Mouse (Mus musculus) embryo, embryonic 10 days (tissue): ENCODE measurements at regions not wholly inside any gene's neighbourhood (a gene's known extent, or its start where the extent isn't known, plus 50 kb on each side); places are given as distances from the start of the nearest gene placed in this dataset.

ENCODE experiments used
- DNase-seq: peaks from one replicate; pipeline ENCODE4 v3.0.0-alpha.2; 2015; ENCODE audit warnings: low spot score

- no peak for DNase-seq
Measured at GRCm38 (mm10) chr13:85570886-85571527, 282.1 kb upstream of the Rasa1 start.

- no peak for DNase-seq
Measured at GRCm38 (mm10) chr13:85557821-85558220, 268.9 kb upstream of the Rasa1 start.

DNA sequence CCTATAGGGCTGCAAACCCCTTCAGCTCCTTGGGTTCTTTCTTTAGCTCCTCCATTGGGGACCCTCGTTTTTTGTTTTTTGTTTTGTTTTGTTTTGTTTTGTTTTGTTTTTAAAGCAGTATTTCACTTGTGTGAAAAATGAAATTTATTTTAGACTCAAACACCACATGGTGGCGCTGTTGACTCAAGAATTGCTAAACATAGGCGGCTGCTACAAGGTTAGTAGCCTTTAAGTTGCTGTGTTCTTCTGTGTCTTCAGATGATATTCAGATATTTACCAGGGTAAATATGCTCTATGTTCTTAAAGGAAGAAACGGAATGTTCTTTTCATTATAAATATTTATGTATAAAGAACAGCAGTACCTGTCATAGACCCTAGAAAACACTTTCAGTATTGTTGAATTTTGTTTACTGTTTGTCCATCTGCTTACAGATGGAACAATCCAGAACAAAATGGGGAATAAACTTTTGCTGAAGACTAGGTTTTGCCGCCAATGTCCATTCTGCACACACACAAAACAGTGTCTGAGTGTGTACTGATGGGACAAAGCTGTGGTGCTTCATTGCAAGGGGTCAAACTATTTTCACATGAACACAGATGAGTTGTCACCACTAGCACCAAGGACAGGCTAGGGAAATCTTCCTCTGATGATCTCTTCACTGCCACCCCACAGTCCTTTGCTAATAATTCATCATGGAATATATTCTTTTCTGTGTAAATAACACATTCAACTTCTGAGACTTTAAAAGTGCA lies 267.3 kb upstream of the Rasa1 start:
- peak; percentile 83 for DNase-seq

GRCm38 (mm10) chr13:85553072-85553471 lies 264.1 kb upstream of the Rasa1 start:
- no peak for DNase-seq

- peak; percentile 5 for DNase-seq
Measured at GRCm38 (mm10) chr13:85509671-85510070, 220.7 kb upstream of the Rasa1 start.

DNA sequence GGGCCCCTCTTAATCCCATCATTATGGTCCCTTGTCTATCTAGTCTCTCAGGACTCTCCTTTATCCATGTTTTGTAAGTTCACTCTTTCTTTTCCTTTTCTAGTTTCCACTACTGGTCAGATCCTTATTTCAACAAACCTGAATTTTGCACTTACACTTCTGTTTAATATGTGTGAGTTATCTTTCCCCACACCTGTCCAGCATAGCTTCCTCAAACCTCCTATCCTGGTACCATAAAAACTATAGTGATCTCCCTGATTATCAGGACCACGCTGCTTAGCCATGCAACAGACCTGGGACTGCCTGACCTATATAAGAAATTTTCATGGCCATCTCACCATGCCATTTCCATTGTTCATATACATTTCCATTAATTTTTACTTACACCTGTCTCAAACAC lies 219.6 kb upstream of the Rasa1 start:
- DNase-seq, result no peak

- DNase-seq, result peak; percentile 5
Measured at GRCm38 (mm10) chr13:85507374-85508101, 218.6 kb upstream of the Rasa1 start.

GRCm38 (mm10) chr13:85506875-85507274 lies 217.9 kb upstream of the Rasa1 start:
- peak; percentile 6 for DNase-seq

DNA sequence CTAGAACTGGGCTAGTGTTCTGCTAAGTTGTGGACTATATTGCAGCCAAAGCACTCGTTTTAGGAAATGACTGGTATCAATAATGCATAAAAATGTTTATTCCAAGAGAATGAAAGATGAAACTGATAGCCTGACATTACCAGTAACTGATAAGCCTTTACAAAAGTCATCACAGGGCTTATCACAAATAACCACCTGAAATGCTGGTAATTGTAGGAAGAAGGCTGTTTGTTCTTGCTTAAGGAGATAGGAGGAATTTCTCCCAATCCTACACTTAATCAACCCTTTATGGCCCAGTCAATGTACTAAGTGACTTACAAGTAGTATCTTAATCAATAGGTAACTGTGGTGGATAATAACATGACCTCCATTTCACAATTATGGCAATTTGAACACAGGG lies 217.1 kb upstream of the Rasa1 start:
- DNase-seq, result no peak

DNA sequence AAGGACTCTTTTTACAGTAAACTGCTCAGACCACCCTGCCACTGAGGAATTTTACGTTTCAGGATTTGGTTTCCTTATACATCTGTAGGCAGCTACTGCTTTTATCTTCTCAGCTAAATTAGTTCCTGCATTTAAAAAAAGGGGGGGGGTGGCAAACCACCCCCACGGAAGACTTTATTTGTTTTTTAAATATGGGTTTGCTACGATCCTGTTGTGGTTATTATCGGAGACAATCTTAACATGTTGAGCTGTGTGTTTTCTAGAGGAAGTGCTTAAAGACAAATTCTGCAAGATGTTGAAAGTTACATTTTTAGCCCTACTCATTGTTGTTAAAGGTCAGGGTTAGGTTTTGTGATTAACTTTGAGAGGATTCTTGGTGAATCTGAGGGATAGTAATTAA lies 216.1 kb upstream of the Rasa1 start:
- no peak for DNase-seq

GRCm38 (mm10) chr13:85504001-85504400 lies 215.1 kb upstream of the Rasa1 start:
- peak; percentile 10 for DNase-seq

DNA sequence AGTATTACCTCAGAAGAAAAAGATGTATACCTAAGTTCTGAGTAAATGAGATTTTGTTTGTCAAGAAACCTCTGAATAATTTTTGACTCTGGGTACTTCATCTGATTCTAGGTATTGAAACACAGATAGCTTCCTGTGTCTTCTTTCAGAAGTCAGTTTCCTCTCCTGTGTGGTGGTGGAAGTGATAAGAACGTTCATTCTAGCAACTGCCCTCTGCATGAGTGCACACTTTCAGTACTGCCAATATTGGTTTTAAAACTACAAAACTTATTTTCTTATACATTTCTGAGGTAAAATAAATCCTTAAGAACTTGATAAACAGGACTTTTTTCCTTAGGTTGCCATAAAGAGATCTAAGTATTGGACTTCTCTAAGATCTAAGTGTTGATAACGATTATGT lies 209.8 kb upstream of the Rasa1 start:
- DNase-seq, result no peak

DNA sequence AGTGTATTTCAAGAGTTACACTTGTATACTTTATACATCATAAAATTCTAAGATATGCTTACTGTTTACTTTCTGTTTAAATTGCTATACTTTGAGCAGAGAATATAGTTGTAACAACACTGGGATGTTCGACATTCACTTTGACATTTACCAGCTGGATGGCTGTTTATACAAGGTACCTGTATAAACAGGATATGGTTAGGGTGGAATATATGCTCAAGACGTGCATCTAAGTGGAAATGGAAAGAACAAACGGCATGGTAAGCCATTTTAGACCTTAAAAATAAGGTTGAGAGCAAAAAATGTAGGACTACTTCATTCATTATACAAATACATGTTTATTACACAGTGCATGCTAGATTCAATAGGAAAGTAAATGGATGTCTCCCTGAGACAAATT lies 195.9 kb upstream of the Rasa1 start:
- DNase-seq, result no peak

GRCm38 (mm10) chr13:85483348-85483747 lies 194.4 kb upstream of the Rasa1 start:
- no peak for DNase-seq

DNA sequence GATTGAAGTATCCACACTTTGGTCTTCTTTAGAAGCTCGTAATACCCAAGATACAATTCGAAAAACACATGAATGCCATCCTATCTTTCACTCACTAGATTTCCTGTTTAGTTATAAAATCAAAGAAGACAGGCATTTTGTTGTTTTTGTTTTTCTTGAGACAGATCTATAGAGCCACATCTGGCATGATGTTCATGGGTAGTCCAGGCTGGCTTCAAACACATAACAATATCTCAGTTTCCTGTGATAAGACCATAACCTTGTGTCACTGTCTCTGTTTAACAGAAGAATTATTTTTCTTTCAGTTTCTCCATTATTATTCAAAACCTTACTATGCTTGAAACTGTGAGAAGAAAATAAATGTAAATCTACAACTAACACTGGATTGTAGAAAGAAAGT lies 190.5 kb upstream of the Rasa1 start:
- DNase-seq, result no peak

GRCm38 (mm10) chr13:85476274-85476846 lies 187.4 kb upstream of the Rasa1 start:
- DNase-seq, result no peak

- DNase-seq, result no peak
Measured at GRCm38 (mm10) chr13:85471340-85471739, 182.4 kb upstream of the Rasa1 start.

- no peak for DNase-seq
Measured at GRCm38 (mm10) chr13:85459387-85459786, 170.5 kb upstream of the Rasa1 start.

- DNase-seq, result no peak
Measured at GRCm38 (mm10) chr13:85458611-85459010, 169.7 kb upstream of the Rasa1 start.

- no peak for DNase-seq
Measured at GRCm38 (mm10) chr13:85439581-85439980, 150.7 kb upstream of the Rasa1 start.

DNA sequence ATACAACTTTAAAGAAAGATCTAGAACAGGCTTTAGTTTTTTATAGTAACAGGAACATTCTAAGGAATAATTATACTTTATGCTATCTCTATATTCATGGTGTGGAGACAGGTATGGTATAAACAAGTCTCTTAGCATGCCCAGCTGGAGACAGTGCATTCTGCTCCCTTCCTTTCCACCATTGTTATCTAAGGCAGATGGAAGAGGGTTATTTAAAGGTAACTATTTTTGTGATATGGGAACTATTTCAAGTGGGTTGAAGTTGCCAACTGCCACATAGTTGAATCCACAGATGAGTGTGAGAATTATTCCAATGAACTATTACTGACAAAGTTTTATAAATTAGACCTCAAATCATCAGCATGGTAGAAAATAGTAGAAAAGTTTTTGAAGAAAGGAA lies 148.9 kb upstream of the Rasa1 start:
- no peak for DNase-seq

DNA sequence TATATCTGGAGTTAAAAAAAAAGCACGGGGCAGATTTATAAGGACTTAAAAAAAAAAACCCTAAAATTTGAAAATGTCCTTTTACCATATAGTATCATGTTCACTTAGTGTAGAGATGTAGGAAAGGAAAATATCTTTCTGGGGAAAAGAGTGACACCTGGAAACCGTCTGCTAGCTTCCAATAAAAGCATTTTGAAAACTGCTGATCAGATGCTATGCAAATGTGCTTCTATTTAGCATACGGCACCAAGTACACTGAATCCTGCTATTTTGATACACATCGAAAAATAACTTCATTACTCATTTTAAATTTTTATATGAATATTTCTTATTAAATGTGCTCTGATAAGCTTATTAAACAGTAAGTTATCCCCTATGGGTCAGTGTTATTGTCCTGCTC lies 148.1 kb upstream of the Rasa1 start:
- no peak for DNase-seq

GRCm38 (mm10) chr13:85436254-85436653 lies 147.3 kb upstream of the Rasa1 start:
- DNase-seq, result no peak
